Mouse (Mus musculus) spleen, adult 2 months (tissue): ENCODE measurements around the gene Slc25a20.

Source experiments
- CTCF ChIP-seq: fragments of 200-500 bp; IDR thresholded peaks from 2 replicates; pipeline ENCODE4 v1.5.1; 2011; ENCODE audit warnings: mild to moderate bottlenecking, inconsistent platforms; ENCODE audit not compliant: insufficient read depth, insufficient read length, insufficient replicate concordance; ENCODE audit errors: extremely low read depth
- POLR2A ChIP-seq: fragments of 200-500 bp; IDR thresholded peaks from 2 replicates; pipeline ENCODE4 v1.6.1; 2011; ENCODE audit warnings: low read depth, low read length, inconsistent platforms

DNA sequence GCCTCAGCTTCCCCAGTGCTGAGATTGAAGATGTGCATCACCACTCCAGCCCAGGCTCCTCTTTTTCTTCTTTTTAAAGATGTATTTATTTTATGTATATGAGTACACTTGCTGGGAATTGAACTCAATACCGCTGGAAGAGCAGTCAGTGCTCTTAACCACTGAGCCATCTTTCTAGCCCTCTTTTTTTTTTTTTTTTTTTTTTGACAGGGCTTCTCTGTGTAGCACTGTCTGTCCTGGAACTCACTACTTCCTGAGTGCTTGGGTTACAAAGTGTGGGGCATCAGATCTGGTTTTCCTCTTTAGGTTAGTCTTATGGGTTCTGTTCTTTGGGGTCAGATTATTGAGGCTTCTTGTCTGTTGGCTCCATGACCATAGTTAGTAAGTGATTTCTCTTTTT lies 32.6 kb downstream of the Slc25a20 start:
- TF ChIP-seq POLR2A, result no peak
- TF ChIP-seq CTCF, result no peak
